Mouse (Mus musculus): ENCODE measurements around the gene Pyy. TPM values are rescaled to one million over a fixed set of nuclear protein-coding genes. Genes with fewer than 3 reads are reported as not detected.

Pyy gene
- polyA plus RNA-seq, 1 experiment, result 4.0 TPM

GRCm38 (mm10) chr11:102068969-102069368 is 38.7 kb downstream of the Pyy start:
- DNase-seq (ENCODE audit: low read depth), result peak; percentile 40
- TF ChIP-seq CTCF (IDR thresholded peaks at IDR 0.05; ENCODE audit: borderline replicate concordance, extremely low read depth, insufficient read depth, insufficient read length), result peak; percentile 42; the same call in 1 of the 2 replicates
- TF ChIP-seq POLR2A (IDR thresholded peaks at IDR 0.05; ENCODE audit: borderline replicate concordance, extremely low read depth, insufficient read depth, insufficient read length, poor library complexity, severe bottlenecking), result no peak

GRCm38 (mm10) chr11:102063076-102063475 is 44.6 kb downstream of the Pyy start:
- DNase-seq (ENCODE audit: low read depth), result no peak
- TF ChIP-seq POLR2A (IDR thresholded peaks at IDR 0.05; ENCODE audit: borderline replicate concordance, extremely low read depth, insufficient read depth, insufficient read length, poor library complexity, severe bottlenecking), result no peak
- TF ChIP-seq CTCF (IDR thresholded peaks at IDR 0.05; ENCODE audit: borderline replicate concordance, extremely low read depth, insufficient read depth, insufficient read length), result no peak

DNA sequence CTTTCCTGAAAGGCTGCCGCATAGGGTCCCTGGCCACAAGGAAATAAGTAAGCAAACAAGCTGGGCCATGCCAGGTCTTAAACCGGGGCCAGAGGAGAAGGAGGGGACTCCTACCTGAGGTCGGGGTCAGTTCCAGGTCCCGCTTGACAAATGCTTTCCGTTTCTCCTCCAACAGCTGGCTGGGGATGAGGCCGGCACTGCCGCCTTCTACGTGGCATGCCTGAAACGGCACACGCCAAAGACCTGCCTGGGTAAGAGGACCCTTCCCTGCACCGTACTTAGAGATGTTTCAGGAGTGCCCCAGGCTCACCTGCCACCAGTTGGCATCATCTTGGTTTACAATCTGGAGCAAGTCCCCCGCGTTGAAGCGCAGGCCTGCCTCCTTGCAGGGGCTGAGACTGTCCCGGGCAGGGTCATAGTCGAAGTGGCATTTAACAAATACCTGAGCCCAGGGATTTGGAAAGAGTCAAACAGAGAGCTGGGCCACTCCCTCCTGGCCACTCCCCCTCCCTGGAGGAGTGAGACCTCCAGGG is 45.6 kb downstream of the Pyy start:
- no peak for DNase-seq (ENCODE audit: low read depth)
- TF ChIP-seq CTCF (IDR thresholded peaks at IDR 0.05; ENCODE audit: borderline replicate concordance, extremely low read depth, insufficient read depth, insufficient read length) (no peak), POLR2A (IDR thresholded peaks at IDR 0.05; ENCODE audit: borderline replicate concordance, extremely low read depth, insufficient read depth, insufficient read length, poor library complexity, severe bottlenecking) (no peak)

DNA sequence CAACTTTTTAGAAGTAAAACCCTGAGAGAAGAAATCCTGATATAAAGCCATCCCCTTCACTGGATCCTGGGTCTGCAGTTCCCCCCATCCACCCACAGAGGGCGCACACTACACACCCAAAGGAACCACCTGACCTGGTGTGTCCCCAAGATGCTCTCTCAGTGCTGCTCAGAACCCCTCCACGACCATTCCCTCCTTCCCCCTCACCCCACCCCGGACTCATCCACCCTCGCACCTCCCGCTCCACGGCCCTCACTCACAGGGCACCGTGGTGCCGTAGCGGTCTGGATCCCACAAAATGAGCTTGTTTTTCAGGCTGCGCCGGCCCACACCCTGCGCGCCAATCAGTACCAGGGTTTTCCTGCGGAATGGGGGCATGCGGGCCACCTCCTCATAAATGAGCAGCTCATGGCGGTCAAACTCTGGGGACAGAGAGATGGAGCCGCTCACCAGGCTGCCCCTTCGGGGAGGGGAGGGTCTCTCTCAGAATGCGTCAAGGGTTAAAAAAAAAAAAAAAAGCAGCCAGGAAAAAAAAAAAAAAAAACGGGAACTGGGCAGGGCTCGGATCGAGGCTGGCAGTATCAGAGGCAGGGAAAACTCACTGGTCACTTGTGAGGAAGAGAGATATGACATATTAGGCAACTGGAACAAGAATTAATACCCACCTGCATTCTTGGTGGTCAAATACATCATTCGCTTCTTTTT is 46.2 kb downstream of the Pyy start:
- DNase-seq (ENCODE audit: low read depth), result peak; percentile 90
- TF ChIP-seq POLR2A (IDR thresholded peaks at IDR 0.05; ENCODE audit: borderline replicate concordance, extremely low read depth, insufficient read depth, insufficient read length, poor library complexity, severe bottlenecking), result no peak
- peak; percentile 99 for TF ChIP-seq CTCF (IDR thresholded peaks at IDR 0.05; ENCODE audit: borderline replicate concordance, extremely low read depth, insufficient read depth, insufficient read length)

Other genes with a start within 250 kb of the Pyy start
- gene Meox1, start 213.5 kb downstream of the Pyy start, polyA plus RNA-seq (2012; rRNA removed), result 0.35 and 0.36 TPM in 2 replicates
- 0.22 and 0.23 TPM in 2 replicates for gene Sost, start 140.8 kb downstream of the Pyy start, polyA plus RNA-seq (2012; rRNA removed)
- not detected in 2 replicates for gene Cfap97d1, start 123.6 kb downstream of the Pyy start, polyA plus RNA-seq (2012; rRNA removed)
- gene Dusp3, start 120.8 kb downstream of the Pyy start, polyA plus RNA-seq (2012; rRNA removed), result 9.7 and 15.4 TPM in 2 replicates
- gene Mpp3, start 79.4 kb downstream of the Pyy start, polyA plus RNA-seq (2012; rRNA removed), result 50.9 and 55.3 TPM in 2 replicates
- gene Cd300lg, start 66.3 kb downstream of the Pyy start, polyA plus RNA-seq (2012; rRNA removed), result 0.11 and 0.15 TPM in 2 replicates
- gene Mpp2, start 19.3 kb downstream of the Pyy start, polyA plus RNA-seq (2012; rRNA removed), result 49.9 and 51.5 TPM in 2 replicates
- not detected in 2 replicates for gene Ppy, start 6.5 kb downstream of the Pyy start, polyA plus RNA-seq (2012; rRNA removed)
- gene Nags, start 37.7 kb upstream of the Pyy start, polyA plus RNA-seq (2012; rRNA removed), result 0.04 and 0.05 TPM in 2 replicates
- gene Tmem101, start 48.6 kb upstream of the Pyy start, polyA plus RNA-seq (2012; rRNA removed), result 36.3 and 38.6 TPM in 2 replicates
- 36.5 and 47.6 TPM in 2 replicates for gene Lsm12, start 77.5 kb upstream of the Pyy start, polyA plus RNA-seq (2012; rRNA removed)
- 56.9 and 67.0 TPM in 2 replicates for gene G6pc3, start 81.8 kb upstream of the Pyy start, polyA plus RNA-seq (2012; rRNA removed)
- gene Hdac5, start 122.3 kb upstream of the Pyy start, polyA plus RNA-seq (2012; rRNA removed), result 147 and 153 TPM in 2 replicates
- gene BC030867, start 141.1 kb upstream of the Pyy start, polyA plus RNA-seq (2012; rRNA removed), result 5.0 and 8.2 TPM in 2 replicates
- 0.25 and 0.56 TPM in 2 replicates for gene Asb16, start 160.9 kb upstream of the Pyy start, polyA plus RNA-seq (2012; rRNA removed)
- gene Tmub2, start 177.1 kb upstream of the Pyy start, polyA plus RNA-seq (2012; rRNA removed), result 74.7 and 88.3 TPM in 2 replicates
- gene Atxn7l3, start 188.8 kb upstream of the Pyy start, polyA plus RNA-seq (2012; rRNA removed), result 116 and 130 TPM in 2 replicates
- gene Ubtf, start 211.9 kb upstream of the Pyy start, polyA plus RNA-seq (2012; rRNA removed), result 57.7 and 80.5 TPM in 2 replicates